Mouse (Mus musculus) skeletal muscle tissue, adult 2 months (tissue): ENCODE results near the gene Ccdc77.

Experiments
- DNase-seq: peaks from one replicate; pipeline ENCODE4 v3.0.0-alpha.2; 2012; ENCODE audit warnings: low read depth, low spot score

Gene Ccdc77

GRCm38 (mm10) chr6:120363688-120364522, at the start of gene Ccdc77, which contains the start of gene Kdm5a:
Gene Ccdc77, minus strand, starts transcription at chr6:120364374.
Gene Kdm5a, plus strand, starts transcription at chr6:120364124.
- DNase-seq, result peak; percentile 93

DNA sequence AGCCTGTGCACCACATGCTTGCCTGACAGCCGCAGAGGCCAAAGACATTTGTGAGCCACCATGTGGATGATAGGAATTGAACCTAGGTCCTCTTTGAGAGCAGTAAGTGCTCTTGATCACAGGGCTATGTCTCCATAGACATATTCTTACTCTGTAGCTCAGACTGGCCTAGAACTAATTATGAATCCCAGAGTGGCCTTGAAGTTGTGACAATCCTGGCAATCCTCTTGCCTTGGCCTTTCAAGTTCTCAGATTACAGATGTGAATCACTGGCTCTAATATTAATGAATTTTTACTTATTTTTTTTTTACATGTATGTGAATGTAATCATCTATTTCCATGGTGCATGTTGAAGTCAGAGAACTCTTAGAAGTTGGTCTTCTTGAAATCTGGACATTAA, 39.8 kb upstream of the Ccdc77 start:
- no peak for DNase-seq

DNA sequence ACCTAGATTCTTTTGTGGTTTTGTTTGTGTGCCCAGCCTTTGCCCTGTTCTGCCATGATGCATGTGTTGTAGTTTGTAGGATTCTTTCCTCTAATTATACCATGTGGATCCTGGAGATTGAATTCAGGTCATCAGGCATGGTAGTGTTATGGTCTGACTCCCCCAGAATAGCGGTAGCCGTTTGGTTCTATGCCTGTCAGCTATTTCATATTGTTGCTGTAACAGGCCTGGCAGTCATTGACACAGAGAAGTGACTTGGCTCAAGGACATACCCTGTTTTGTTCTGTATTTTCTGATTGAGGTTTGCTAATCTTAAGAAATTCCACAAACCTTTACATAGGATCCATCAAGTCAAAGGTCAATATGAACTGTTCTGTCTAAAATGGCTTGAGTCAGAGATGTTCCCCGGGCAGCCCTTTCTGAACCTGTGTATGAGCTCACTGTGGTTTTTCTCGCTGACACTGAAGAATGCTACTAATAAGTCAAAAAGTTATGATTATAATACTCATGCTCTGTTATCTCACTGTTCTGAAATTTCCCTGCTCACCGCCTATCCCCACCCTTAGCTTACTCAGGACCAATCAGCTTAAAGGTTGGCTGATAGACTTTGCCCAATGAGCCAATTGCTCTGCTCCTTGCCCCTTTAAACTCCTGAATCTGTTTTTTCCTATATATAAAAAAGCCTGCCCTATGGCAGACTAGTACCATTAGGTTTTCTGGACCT, 31.6 kb upstream of the Ccdc77 start:
- no peak for DNase-seq

GRCm38 (mm10) chr6:120392811-120393210, 28.6 kb upstream of the Ccdc77 start:
- no peak for DNase-seq

- DNase-seq, result no peak
Observed at GRCm38 (mm10) chr6:120390054-120390453, 25.9 kb upstream of the Ccdc77 start.

DNA sequence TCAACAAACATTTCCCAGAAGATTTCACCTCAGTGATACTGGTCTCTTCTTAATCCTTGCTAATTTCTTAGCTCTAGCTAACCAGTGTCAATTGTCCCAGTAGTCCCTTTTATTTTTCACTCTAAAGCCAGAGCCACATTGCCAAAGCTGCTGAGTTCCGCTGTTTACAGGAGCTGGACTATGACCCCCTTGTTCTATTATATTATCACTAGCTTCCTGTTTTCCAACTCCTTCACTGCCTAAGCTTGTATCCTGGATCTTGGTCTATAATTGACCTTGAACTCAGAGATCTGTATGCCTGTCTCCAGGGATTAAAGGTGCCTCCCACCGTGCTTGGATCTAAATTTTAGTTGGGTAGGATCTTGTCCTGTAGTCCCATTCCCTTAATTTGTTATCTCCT, 12.6 kb upstream of the Ccdc77 start:
- DNase-seq, result no peak

DNA sequence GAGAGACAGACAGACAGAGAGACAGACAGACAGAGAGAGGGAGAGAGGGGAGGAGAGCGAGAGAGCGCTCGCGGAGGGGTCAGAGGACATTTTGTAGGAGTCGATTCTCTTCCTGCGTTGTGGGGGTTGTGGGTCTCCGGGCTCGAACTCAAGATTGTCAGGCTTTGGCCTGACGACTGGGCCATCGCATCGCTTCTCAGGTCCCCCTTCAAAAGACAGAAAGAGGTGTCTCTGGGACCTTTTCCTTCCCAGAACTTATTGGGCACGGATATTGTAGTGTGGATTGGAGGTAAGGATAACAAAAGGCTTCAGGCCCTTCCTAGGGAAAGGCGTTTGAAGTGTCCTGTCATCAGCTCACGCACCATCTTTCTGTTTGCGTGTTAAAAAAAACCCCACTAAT, 877 bp upstream of the Ccdc77 start:
- no peak for DNase-seq

GRCm38 (mm10) chr6:120364523-120364905, 340 bp upstream of the Ccdc77 start:
- no peak for DNase-seq

DNA sequence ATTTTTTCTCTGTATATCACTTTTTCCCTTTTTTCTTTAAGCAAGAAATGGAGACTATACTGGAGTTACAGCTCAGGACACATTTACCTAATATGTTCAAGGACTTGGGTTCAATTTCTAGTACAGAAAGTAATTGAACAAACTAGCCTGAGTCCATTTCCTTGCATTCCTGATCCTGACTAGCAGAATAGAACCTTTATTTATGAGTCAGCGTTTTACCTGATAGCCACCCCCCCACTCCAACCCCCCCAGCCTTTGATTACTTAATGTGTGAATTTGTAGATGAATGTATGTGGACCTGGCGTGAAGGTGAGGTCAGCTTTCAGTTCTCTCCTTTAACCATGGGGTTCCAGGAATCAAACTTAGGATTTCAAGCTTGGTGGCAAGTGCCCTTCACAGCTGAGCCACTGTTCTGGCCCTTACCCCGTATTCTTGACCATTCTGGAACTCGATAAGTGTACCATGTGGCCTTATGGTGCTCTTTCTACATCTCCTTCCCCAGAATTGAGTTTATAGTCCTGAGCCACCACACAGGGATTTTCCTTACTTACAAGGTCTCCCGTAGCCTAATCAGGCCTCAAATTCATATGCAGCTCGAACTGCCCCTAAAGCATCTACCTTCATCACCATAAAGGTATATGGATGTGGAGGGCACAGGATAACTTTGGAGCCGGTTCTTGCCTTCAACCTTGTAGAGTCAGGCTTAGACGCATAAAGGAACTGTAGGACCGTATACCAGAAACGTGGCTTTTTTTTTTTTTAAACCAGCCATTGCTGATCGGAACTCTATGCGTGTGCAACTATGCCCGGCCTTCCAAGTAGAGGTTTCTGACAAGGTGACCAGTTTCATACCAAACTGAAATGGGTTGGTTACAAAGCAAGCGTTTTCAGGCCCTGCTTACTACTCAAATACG, 1.1 kb downstream of the Ccdc77 start:
- DNase-seq, result no peak

DNA sequence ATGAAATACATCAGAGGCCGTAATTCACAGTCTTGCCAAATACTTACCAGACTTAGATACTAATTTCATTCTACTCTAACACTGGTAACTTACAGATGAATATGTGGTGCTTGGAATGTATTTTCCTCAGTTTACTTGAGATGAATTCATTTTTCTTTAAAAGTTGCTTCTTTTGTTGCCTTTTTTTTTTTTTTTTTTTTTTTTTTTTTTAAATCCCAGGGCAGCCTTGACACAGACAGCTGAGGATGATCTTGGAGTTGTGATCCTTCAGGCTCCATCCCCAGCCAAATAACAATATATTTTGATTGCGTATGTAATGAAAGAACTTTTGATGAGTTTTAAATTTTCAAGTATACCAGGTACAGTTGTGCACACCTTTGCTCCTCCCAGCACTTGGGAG, 2.0 kb downstream of the Ccdc77 start:
- DNase-seq, result no peak

- peak; percentile 89 for DNase-seq
Observed at GRCm38 (mm10) chr6:120356951-120357945, 6.9 kb downstream of the Ccdc77 start.

GRCm38 (mm10) chr6:120356478-120356877, 7.7 kb downstream of the Ccdc77 start:
- no peak for DNase-seq

DNA sequence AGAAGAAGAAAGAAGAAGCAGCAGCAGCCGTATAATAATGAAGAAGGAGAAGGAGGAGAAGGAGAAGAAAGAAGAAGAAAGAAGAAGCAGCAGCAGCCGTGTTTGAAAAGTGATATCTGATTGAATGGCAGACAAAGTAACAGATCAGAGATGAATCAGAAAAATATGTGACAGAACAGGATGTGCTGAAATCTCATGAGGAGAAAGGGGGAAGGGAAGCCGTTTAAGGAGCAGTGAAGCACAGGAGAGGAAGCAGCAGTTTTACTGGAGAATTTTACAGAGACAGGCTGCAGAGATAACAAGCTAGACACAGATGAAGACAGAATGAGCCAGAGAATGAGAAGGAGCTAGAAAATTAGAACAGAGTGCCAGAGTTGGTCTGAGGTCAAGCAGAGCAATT, 15.2 kb downstream of the Ccdc77 start:
- no peak for DNase-seq

GRCm38 (mm10) chr6:120343992-120344391, 20.2 kb downstream of the Ccdc77 start:
- DNase-seq, result no peak

GRCm38 (mm10) chr6:120332351-120332750, 31.8 kb downstream of the Ccdc77 start:
- no peak for DNase-seq

DNA sequence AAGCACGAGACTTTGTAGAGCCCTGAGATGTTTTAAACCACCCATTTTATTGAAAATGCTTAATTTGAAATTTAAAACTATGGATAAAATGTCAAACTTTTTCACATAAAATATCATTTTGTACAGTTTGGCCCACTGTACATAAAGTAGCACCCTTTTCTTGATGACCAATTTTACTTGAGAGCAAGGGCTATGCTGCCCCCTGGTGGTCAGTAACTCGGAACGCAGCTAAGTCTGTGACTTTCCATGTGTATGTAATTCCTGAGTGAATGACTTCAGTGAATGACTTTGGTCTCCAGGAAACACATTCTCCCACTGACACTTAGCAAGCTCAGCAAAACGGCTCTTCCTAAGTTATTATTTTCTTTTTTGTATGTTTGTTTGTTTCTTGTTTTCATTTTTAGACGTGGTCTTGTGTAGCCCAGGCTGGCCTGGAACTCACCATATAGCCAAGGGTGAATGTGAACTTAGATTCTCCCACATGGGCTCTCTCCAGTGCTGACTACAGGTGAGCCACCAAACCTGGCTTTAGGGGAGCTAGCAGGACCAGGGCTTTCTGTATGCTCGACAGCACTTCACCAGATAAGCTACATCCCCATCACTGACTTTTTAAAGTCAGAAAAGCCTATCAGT, 39.8 kb downstream of the Ccdc77 start:
- peak; percentile 79 for DNase-seq

DNA sequence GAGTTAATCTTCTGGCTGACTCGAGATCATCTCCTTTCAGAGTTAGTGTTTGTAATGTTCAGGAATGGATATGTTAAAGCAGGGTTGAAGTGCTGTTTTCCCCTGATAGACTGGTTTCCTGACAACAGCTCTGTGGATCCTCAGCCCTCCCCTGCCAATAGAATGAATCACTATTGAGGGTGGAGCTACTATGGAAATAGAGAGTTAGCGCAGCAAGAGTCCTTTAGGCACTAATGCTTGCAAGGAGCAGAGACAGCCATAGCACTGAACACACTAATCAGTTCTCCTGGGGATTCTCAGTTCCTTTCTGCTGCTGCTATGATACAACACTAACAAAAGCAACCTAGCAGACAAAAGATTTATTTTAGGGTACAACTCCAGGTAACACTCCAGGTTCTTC, 43.8 kb downstream of the Ccdc77 start:
- DNase-seq, result no peak

DNA sequence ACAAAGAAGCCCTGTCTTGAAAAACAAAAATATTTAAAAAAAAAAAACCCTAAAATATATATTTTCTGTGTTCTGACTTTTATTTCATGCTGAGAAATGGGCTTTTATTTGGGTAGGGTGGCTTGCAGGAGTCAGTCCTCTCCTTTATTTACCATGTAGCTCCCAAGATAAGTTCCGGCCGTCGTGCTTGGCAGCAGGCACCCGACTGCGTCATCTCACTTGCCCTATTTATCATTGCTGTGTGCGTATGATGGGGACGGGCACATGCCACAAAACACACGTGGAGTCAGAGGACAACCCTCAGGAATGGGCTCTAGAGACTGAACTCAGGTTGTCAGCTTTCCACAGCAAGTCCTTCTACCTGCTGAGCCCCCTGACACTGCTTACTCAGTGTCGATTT, 45.0 kb downstream of the Ccdc77 start:
- no peak for DNase-seq

DNA sequence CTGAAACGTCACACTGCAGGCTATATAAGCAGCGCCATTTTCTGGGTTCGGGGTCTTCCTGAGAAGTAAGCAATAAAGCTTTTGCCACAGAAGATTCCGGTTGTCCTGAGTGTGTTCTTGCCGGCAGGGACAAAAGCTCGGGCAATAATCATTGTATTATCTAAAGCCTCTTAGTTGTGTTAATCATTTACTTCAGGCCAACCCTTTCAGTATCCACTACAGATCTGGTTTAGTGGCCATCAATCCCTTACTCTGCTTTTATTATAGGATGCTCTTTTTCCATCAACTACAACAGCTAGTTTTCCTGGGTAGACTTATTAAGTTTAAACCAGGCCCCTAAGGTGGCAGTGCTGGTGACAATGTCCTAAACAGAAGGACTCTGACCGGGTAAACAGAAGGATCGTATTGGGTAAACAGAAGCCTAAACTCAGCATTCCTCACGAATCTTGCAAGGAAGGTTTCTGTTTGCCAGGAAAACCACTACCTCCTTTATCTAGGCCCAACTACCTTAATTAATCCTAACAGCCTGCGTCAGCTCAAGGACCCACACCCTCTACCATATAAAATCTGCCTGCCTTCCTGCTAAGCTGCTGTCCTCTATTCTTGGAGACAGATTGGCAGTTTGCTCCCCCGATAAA, 45.8 kb downstream of the Ccdc77 start:
- no peak for DNase-seq

DNA sequence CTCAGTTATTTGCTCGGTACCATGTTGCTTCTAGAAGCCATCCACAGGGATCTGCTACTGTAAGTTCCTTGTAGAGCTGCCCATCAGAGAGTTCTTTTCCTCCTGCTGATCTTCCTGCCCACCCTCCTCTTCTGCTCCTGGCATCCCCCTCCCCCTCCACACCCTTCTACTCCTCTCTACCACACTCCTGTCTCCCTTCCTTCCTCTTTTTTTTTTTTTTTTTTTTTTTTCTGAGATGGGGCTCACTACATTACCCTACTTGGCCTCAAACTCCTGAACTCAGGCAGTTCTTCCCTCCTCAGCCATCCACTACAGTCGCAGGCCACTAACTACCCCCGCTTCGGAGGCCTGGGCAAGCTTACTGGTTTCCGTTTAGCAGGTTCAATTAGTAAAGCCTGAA, 51.7 kb downstream of the Ccdc77 start:
- DNase-seq, result no peak
